Mouse (Mus musculus) forebrain, embryonic 10.5 days (tissue): Measurements from ENCODE around the gene Fgfr2. TPM values are rescaled to one million over a fixed set of nuclear protein-coding genes. Genes with fewer than 3 reads are reported as not detected.

Experiments used
- DNase-seq: peaks from one replicate; pipeline ENCODE4 v3.0.0-alpha.2; 2017; ENCODE audit warnings: low spot score; ENCODE audit errors: extremely low spot score
- H3K27ac ChIP-seq: fragments of 300-500 bp; sonication (generic); 2 replicates; pipeline ENCODE4 v1.5.1; 2016; ENCODE audit warnings: mild to moderate bottlenecking
- H3K27me3 ChIP-seq: fragments of 300-500 bp; sonication (generic); 2 replicates; pipeline ENCODE4 v1.6.1; 2016; ENCODE audit warnings: mild to moderate bottlenecking; ENCODE audit not compliant: poor library complexity, severe bottlenecking
- H3K36me3 ChIP-seq: fragments of 300-500 bp; sonication (generic); replicated peaks from 2 replicates; pipeline ENCODE4 v1.6.1; 2016; ENCODE audit warnings: mild to moderate bottlenecking, moderate library complexity
- H3K4me1 ChIP-seq: fragments of 300-500 bp; sonication (generic); 2 replicates; pipeline ENCODE4 v1.6.1; 2016
- H3K4me3 ChIP-seq: fragments of 300-500 bp; sonication (generic); 2 replicates; pipeline ENCODE4 v1.5.1; 2016; ENCODE audit warnings: mild to moderate bottlenecking, moderate library complexity
- H3K9me3 ChIP-seq: fragments of 300-500 bp; sonication (generic); 2 replicates; pipeline ENCODE4 v1.6.1; 2016; ENCODE audit warnings: mild to moderate bottlenecking, moderate library complexity
- WGBS: fragments of 180-500 bp; shearing (Covaris S2); methylation state at CpG from one replicate; pipeline ENCODE4 v1.1.7; 2016; 5-methylcytosine and 5-hydroxymethylcytosine counted together
- polyA plus RNA-seq: library from polyadenylated mRNA; unstranded; fragments of >200 nt; fragmentation: Nextera tagmentation; extraction: Ambion mirVana; gene quantifications from 2 replicates; pipeline ENCODE4 v1.2.1, GENCODE M21; 2016

Fgfr2 gene
- polyA plus RNA-seq, 1 experiment from 2014 or later: 55.7 TPM

GRCm38 (mm10) chr7:131807257-131807656 is 1315.9 kb downstream of the Fgfr2 start:
- H3K4me1 ChIP-seq: peaks cover 52% of the 10 kb centered on the region
- no peaks in the 10 kb centered on the region for H3K36me3 ChIP-seq
- no peak for DNase-seq
- H3K27me3 ChIP-seq: peaks cover 98% of the 10 kb centered on the region
- H3K4me3 ChIP-seq: no peak overlapping the region
- 31% methylated on average over 2 of the region's 2 CpGs for WGBS
- H3K27ac ChIP-seq: no peak overlapping the region
- no peaks in the 10 kb centered on the region for H3K9me3 ChIP-seq

- Histone ChIP-seq H3K27me3 (peaks cover 98% of the 10 kb centered on the region), H3K4me1 (peaks cover 61% of the 10 kb centered on the region), H3K27ac (no peak overlapping the region), H3K9me3 (no peaks in the 10 kb centered on the region), H3K36me3 (no peaks in the 10 kb centered on the region), H3K4me3 (no peak overlapping the region)
- peak; percentile 18 for DNase-seq
- 23% methylated on average over 9 of the region's 9 CpGs for WGBS
Measured at GRCm38 (mm10) chr7:131805525-131806202, 1317.5 kb downstream of the Fgfr2 start.

- 56% methylated on average over 6 of the region's 6 CpGs for WGBS
- no peaks in the 10 kb centered on the region for H3K36me3 ChIP-seq
- no peak overlapping the region for H3K27ac ChIP-seq
- DNase-seq: peak; percentile 32
- H3K4me1 ChIP-seq: peaks cover 21% of the 10 kb centered on the region
- H3K4me3 ChIP-seq: no peak overlapping the region
- H3K9me3 ChIP-seq: no peaks in the 10 kb centered on the region
- peaks cover 97% of the 10 kb centered on the region for H3K27me3 ChIP-seq
Measured at GRCm38 (mm10) chr7:131800416-131801045, 1322.6 kb downstream of the Fgfr2 start.

- H3K27me3 ChIP-seq: peaks cover 83% of the 10 kb centered on the region
- 69% methylated on average over 6 of the region's 6 CpGs for WGBS
- no peak for DNase-seq
Measured at GRCm38 (mm10) chr7:131797161-131797560, 1326.0 kb downstream of the Fgfr2 start.

GRCm38 (mm10) chr7:131788595-131789206 is 1334.4 kb downstream of the Fgfr2 start:
- H3K4me3 ChIP-seq: no peak overlapping the region
- WGBS: 77% methylated on average over 10 of the region's 10 CpGs

More at GRCm38 (mm10) chr7:131797161-131797560, 1326.0 kb downstream of the Fgfr2 start:
- Histone ChIP-seq H3K4me3 (no peak overlapping the region), H3K4me1 (peaks cover 12% of the 10 kb centered on the region; the same call in 1 of the 2 replicates), H3K27ac (no peak overlapping the region), H3K9me3 (no peaks in the 10 kb centered on the region), H3K36me3 (no peaks in the 10 kb centered on the region)

GRCm38 (mm10) chr7:131785721-131786120 is 1337.4 kb downstream of the Fgfr2 start:
- WGBS: 86% methylated on average over 3 of the region's 3 CpGs
- peaks cover 82% of the 10 kb centered on the region for H3K27me3 ChIP-seq
- H3K27ac ChIP-seq: no peak overlapping the region
- no peaks in the 10 kb centered on the region for H3K36me3 ChIP-seq
- no peaks in the 10 kb centered on the region for H3K9me3 ChIP-seq
- DNase-seq: no peak
- H3K4me1 ChIP-seq: 0 out of 2 replicates have a peak, but pooled peaks cover 4% of the 10 kb centered on the region
- no peak overlapping the region for H3K4me3 ChIP-seq

More at GRCm38 (mm10) chr7:131788595-131789206, 1334.4 kb downstream of the Fgfr2 start:
- Histone ChIP-seq H3K27ac (no peak overlapping the region), H3K36me3 (no peaks in the 10 kb centered on the region), H3K4me1 (0 out of 2 replicates have a peak, but pooled peaks cover 4% of the 10 kb centered on the region), H3K9me3 (no peaks in the 10 kb centered on the region), H3K27me3 (peaks cover 77% of the 10 kb centered on the region)
- DNase-seq: no peak

GRCm38 (mm10) chr7:131778271-131778985 is 1344.7 kb downstream of the Fgfr2 start:
- WGBS: 61% methylated on average over 24 of the region's 24 CpGs
- Histone ChIP-seq H3K36me3 (no peaks in the 10 kb centered on the region), H3K27ac (no peak overlapping the region), H3K4me3 (no peak overlapping the region), H3K9me3 (no peaks in the 10 kb centered on the region), H3K27me3 (peaks cover 98% of the 10 kb centered on the region), H3K4me1 (peaks cover 35% of the 10 kb centered on the region)
- peak; percentile 25 for DNase-seq

- peak; percentile 33 for DNase-seq
- 32% methylated on average over 10 of the region's 10 CpGs for WGBS
- peaks cover 97% of the 10 kb centered on the region for H3K27me3 ChIP-seq
- H3K4me3 ChIP-seq: no peak overlapping the region
- peaks cover 37% of the 10 kb centered on the region for H3K4me1 ChIP-seq
- H3K36me3 ChIP-seq: no peaks in the 10 kb centered on the region
- 0 out of 2 replicates have a peak overlapping the region, but pooled peaks have one; percentile 30 for H3K27ac ChIP-seq
- H3K9me3 ChIP-seq: no peaks in the 10 kb centered on the region
Measured at GRCm38 (mm10) chr7:131777461-131778270, 1345.5 kb downstream of the Fgfr2 start.

- Histone ChIP-seq H3K36me3 (no peaks in the 10 kb centered on the region), H3K27ac (no peak overlapping the region), H3K27me3 (peaks cover 97% of the 10 kb centered on the region), H3K9me3 (no peaks in the 10 kb centered on the region), H3K4me1 (peaks cover 37% of the 10 kb centered on the region), H3K4me3 (no peak overlapping the region)
- 87% methylated on average over 16 of the region's 16 CpGs for WGBS
- no peak for DNase-seq
Measured at GRCm38 (mm10) chr7:131776191-131776752, 1346.9 kb downstream of the Fgfr2 start.

- Histone ChIP-seq H3K27me3 (peaks cover 33% of the 10 kb centered on the region; the same call in 1 of the 2 replicates), H3K9me3 (peaks cover 20% of the 10 kb centered on the region), H3K4me3 (no peak overlapping the region), H3K36me3 (no peaks in the 10 kb centered on the region), H3K27ac (no peak overlapping the region), H3K4me1 (no peaks in the 10 kb centered on the region)
- 87% methylated on average over 3 of the region's 3 CpGs for WGBS
- no peak for DNase-seq
Measured at GRCm38 (mm10) chr7:131757922-131758321, 1365.2 kb downstream of the Fgfr2 start.

- H3K4me1 ChIP-seq: peaks cover 26% of the 10 kb centered on the region
- peak; percentile 21 for DNase-seq
- H3K9me3 ChIP-seq: no peaks in the 10 kb centered on the region
- no peak overlapping the region for H3K4me3 ChIP-seq
- H3K27me3 ChIP-seq: peaks cover 97% of the 10 kb centered on the region
- H3K36me3 ChIP-seq: no peaks in the 10 kb centered on the region
- no peak overlapping the region for H3K27ac ChIP-seq
- WGBS: 20% methylated on average over 16 of the region's 16 CpGs
Measured at GRCm38 (mm10) chr7:131747152-131748010, 1375.8 kb downstream of the Fgfr2 start.
